Mouse (Mus musculus): Measurements from ENCODE around the gene Nme8.

The Nme8 gene

GRCm38 (mm10) chr13:19697790-19698189 lies at the start of gene Nme8:
TSS of gene Nme8 (minus strand) at chr13:19697794.
- DNase-seq (ENCODE audit: low spot score in 2 of 2) = no peak

DNA sequence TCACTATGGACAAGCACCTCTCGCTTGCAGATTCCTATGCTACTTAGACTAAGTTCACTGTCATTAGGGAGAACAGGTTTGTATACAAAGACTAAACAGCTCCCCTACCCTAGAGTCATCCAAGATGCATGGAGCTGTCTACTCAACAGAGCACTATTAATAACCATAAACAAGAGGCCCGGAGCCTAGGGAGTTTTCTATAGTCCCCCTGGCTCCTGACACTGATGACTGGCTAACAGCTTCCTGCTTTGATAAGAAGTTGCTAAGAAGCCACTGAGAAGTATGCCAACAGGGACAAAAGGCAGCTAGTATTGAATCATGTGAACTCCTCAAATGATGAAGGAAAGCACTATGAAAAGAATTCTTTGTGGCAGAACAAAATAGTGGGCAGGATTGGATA lies 48.1 kb upstream of the Nme8 start:
- no peak for DNase-seq (ENCODE audit: low spot score in 2 of 2)

- DNase-seq (ENCODE audit: low spot score in 2 of 2) = no peak
Measured at GRCm38 (mm10) chr13:19744536-19744935, 46.9 kb upstream of the Nme8 start.

GRCm38 (mm10) chr13:19734597-19734996 lies 37.0 kb upstream of the Nme8 start:
- DNase-seq (ENCODE audit: low spot score in 2 of 2) = no peak

DNA sequence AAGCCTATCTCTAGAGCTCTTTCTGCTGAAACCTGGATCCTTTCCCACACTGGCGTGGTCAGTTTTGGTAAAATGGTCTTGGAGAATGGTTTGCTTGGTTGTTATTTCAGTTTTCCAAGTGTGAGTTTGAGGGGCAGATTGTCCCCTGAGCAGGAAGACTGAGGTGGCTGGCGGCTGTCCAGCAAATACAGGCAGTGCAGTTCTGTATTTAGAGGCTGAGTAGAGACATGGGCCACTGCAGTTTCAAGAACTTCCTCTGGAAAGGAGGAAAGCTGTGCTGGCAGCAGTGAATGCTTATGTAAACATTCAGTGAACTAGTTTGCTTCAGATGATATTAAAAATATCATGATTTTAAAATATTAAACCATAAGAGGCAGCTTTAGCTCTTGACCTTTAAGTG lies 33.2 kb upstream of the Nme8 start:
- no peak for DNase-seq (ENCODE audit: low spot score in 2 of 2)

- no peak for DNase-seq (ENCODE audit: low spot score in 2 of 2)
Measured at GRCm38 (mm10) chr13:19718954-19719353, 21.4 kb upstream of the Nme8 start.

DNA sequence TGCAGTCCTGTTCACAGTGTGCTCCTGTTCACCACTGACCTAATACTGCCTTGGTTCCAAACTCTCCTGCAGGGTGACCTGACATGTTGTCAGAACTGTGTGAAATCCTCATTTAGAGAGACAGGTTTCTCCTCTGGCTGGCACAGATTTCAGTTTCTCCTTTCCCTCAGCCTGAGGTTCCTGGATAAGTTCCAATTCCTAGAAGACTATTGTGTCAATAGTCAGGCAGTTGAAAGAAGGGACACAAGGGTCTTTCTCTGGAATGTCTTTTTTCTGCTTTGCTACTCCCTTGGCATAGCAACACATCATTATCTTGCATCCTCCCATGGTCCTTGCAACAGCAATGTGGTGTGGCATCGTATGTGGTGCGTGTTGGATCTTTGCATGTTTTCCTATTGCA lies 19.6 kb upstream of the Nme8 start:
- no peak for DNase-seq (ENCODE audit: low spot score in 2 of 2)

DNA sequence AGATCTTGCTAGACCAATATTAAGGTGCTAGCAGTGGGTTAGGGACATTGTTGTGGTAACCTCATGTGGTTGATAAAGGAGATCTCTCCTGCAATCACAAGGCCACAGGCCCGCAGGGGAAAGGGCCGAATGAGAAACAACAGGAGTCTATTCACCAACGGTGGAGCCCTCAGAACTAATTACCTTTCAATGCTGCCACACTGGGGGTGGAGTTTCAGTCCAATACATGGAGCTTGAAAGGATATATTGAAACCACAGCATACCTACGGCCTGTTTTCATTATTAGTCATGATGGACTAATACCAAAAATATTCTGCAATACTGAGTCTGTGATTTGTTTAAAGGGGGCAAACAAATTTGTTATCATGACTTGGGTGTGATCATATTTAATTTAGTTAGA lies 6.2 kb upstream of the Nme8 start:
- DNase-seq (ENCODE audit: low spot score in 2 of 2) = no peak

- peak in 1 of 2 experiments; percentile 38 for DNase-seq (ENCODE audit: low spot score in 2 of 2)
Measured at GRCm38 (mm10) chr13:19701443-19702078, 4.0 kb upstream of the Nme8 start.

- DNase-seq (ENCODE audit: low spot score in 2 of 2) = no peak
Measured at GRCm38 (mm10) chr13:19700733-19701442, 3.3 kb upstream of the Nme8 start.

GRCm38 (mm10) chr13:19698524-19699173 lies 1.1 kb upstream of the Nme8 start:
- DNase-seq (ENCODE audit: low spot score in 2 of 2) = no peak

GRCm38 (mm10) chr13:19690417-19690816 lies 7.2 kb downstream of the Nme8 start:
- DNase-seq (ENCODE audit: low spot score in 2 of 2) = no peak

DNA sequence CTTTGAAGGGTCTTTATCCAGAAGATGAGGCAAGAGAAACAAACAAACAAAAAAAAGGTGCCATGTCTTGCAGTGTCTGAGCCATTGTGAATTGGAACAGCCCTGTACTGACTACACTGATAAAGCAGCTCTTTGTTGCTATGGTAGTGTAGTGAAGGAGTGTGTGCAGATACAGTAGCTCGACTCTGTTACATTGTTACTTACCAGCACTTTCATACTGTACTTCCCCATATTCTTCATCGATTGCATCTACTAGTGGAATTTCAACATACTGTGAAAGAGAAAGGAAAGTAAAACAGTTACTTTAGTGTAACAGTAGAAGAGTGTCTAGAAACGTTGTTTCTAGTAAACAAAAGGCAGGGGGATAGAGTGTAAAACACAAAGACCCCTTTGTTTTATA lies 7.6 kb downstream of the Nme8 start:
- no peak for DNase-seq (ENCODE audit: low spot score in 2 of 2)

DNA sequence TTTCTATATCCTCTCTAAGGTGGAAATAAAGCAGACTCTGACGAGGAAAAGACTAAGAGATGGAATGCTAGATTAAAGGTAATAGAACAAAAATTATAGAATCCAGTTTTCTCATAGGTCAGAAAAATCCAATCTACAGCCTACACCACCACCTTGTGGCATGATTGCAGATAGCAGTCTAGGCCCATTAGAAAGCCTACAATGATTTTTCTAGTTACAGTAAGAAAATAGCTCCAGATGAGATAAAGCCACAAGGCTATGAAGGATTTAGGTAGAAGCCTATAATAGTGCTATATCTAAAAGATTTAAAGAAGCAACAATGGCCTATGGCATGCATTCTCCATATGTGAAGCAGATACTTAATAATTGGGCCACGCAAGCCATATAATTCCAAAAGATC lies 13.6 kb downstream of the Nme8 start:
- peak in 1 of 2 experiments; percentile 63 for DNase-seq (ENCODE audit: low spot score in 2 of 2)

GRCm38 (mm10) chr13:19682879-19683640 lies 14.5 kb downstream of the Nme8 start:
- peak in 1 of 2 experiments; percentile 31 for DNase-seq (ENCODE audit: low spot score in 2 of 2)

- DNase-seq (ENCODE audit: low spot score in 2 of 2) = no peak
Measured at GRCm38 (mm10) chr13:19674601-19675000, 23.0 kb downstream of the Nme8 start.

DNA sequence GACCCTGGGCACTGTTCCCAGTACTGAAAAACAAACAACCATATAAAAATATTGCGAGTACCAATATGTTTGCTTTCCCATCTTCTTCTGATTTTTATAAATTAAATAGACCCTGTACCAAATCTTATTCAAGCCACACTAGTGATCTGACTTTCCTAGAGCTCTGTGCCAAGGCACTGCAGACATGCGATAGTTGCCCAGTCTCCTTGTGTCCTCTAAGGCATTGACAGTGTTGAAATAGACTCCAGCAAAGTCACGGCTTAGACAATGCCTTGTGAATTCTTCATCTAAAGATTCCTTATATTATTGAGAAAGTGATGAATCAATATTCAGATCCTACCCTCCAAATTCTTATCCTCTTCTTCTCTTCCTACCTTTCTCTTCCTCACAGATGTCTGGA lies 23.6 kb downstream of the Nme8 start:
- DNase-seq (ENCODE audit: low spot score in 2 of 2) = no peak

DNA sequence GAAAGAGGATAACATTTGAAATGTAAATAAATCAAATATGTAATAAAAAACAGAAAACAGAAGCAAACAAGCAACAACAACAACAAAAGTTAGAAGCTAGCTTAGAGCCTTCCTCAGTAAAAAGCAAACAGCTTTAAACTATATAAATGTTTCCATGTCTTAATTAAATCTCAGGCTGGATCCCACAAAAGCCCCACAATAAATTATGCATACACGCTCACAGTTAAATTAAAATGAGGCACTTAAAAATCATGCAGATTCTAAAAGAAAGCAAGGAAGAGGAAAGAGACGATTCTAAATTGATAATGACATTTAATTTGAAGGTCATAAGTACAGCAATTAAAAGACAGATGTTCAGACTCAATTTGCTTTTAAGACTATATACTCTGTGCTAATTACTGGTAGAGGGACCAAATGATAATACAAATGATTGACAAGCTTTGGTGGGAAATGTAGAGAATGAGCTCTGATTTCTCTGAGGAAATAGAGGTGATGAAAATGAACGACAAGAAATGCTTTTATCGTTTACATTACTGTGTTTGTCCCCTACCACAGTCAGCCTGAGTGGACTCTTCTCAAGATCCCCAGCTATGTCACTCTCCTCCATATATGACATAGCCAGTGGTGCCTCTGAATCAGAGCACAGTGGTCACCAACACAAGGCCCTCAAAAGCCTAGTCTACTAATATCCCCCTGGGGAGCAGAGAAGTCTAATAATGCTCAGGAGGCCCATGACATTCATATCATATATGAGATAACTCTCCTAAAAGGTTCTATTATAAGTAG lies 29.0 kb downstream of the Nme8 start:
- DNase-seq (ENCODE audit: low spot score in 2 of 2) = no peak

DNA sequence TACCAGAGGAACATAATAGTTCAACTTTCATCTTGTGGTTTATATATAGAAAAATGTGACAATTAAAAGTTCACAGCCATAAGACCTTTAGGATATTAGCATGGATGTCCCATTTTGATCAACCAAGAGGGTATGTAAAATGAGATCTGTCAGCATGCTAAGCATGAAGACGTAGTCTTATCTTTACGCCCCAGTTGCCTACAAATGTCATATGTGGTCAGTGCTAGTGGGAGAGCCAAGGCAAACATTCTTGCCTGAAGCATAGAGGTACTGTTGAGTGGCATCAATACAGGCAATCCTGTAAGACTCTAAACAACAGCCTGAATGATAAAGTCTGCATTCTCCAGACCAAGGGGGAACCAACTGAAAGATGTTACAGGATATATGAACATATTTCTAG lies 45.2 kb downstream of the Nme8 start:
- DNase-seq (ENCODE audit: low spot score in 2 of 2) = no peak

DNA sequence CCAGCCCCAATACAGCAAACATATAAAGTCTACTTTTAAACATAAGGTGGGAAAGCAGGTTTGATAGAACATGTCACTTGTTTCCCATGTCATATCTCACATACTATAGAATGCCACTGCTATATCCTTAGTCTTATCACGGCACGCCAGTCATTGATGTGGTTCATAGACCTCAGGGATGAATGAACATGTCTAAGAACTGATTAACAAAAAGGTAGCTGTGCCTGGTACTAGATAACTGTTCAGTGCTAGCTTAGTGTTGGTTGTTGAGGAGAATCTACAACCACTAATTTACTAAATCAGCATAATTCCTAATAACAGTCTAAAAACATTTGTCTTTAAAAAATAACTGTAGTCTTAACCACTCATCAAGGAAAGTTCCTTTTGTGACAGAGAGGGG lies 47.8 kb downstream of the Nme8 start:
- DNase-seq (ENCODE audit: low spot score in 2 of 2) = no peak

- no peak for DNase-seq (ENCODE audit: low spot score in 2 of 2)
Measured at GRCm38 (mm10) chr13:19644225-19644624, 53.4 kb downstream of the Nme8 start.

DNA sequence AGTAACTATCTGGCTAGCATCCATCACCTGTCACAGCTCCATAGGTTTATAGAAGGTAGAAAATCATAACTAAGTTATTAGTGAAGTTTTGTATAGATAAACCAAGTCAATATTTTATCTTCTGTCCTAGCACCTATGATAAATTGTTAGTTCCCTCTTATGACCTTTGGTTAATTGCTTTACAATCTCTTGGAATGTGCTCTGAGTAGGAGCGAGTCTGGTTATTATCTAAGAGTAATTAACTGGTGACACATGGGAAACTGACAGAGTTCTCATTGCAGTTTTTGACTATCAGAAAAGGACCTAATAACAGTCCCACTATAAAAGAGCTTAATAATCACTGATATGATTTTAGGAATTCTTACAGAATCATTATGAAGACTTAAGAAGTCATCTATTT lies 54.1 kb downstream of the Nme8 start:
- DNase-seq (ENCODE audit: low spot score in 2 of 2) = no peak
